Comparison of ENCODE assay signal across 18 mouse cellular contexts in the genomic region with DNA sequence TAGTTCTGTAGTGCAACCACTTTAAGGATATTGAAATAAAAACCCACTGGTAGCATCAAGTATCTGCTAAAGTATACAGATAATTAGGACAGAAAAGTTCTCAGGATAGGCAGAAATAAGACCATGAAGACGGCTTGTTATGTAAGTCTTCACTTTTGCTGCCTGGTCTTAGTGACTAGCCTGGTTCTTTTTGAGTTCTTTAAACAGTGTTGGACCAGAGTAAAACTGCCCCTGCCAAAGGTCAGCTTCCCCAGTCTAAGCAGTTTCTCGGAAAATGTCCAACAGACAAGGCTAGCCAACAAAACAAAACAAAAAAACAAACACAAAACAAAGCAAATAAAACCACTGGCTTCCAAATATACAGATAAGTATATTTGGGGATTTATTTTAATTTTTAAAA.
"Had no signal": no experiment of that assay in that cellular context is flagged by ENCODE, and none has a peak within 500 bp of the region (broad histone marks: within the 10 kb centered on the region; RNA-seq: fewer than 3 reads in every experiment).

No protein-coding gene starts in this region.

- H3K4me2 ChIP-seq: intestine, embryonic 15.5 days; limb, embryonic 12.5 days; limb, embryonic 15.5 days; liver, embryonic 12.5 days; liver, embryonic 15.5 days; midbrain, embryonic 12.5 days; midbrain, embryonic 15.5 days; neural tube, embryonic 12.5 days; neural tube, embryonic 15.5 days had no signal

- H3K4me3 ChIP-seq: intestine, embryonic 15.5 days; limb, embryonic 12.5 days; limb, embryonic 15.5 days; liver, embryonic 12.5 days; liver, embryonic 15.5 days; midbrain, embryonic 12.5 days; midbrain, embryonic 15.5 days; neural tube, embryonic 12.5 days; neural tube, embryonic 15.5 days had no signal

- DNase-seq: left cerebral cortex, postnatal 4 days; lung, adult 2 months; right cerebral cortex, adult 18-20 months; right cerebral cortex, postnatal 14 days; right cerebral cortex, postnatal 4 days; thymus, adult 18-20 months; thymus, postnatal 36 days had no signal

- ATAC-seq: intestine, embryonic 15.5 days; liver, embryonic 12.5 days; midbrain, embryonic 15.5 days had no signal

- H3K9me3 ChIP-seq: intestine, embryonic 15.5 days; limb, embryonic 12.5 days; limb, embryonic 15.5 days; liver, embryonic 12.5 days; liver, embryonic 15.5 days; midbrain, embryonic 12.5 days; midbrain, embryonic 15.5 days; neural tube, embryonic 12.5 days; neural tube, embryonic 15.5 days had no signal

- H3K9ac ChIP-seq: intestine, embryonic 15.5 days; limb, embryonic 12.5 days; limb, embryonic 15.5 days; liver, embryonic 12.5 days; liver, embryonic 15.5 days; midbrain, embryonic 12.5 days; midbrain, embryonic 15.5 days; neural tube, embryonic 12.5 days; neural tube, embryonic 15.5 days had no signal

- H3K27ac ChIP-seq: intestine, embryonic 15.5 days; kidney, postnatal 0 days; limb, embryonic 12.5 days; limb, embryonic 15.5 days; liver, embryonic 12.5 days; liver, embryonic 15.5 days; macrophage; midbrain, embryonic 12.5 days; midbrain, embryonic 15.5 days; neural tube, embryonic 12.5 days; neural tube, embryonic 15.5 days had no signal

- H3K36me3 ChIP-seq: intestine, embryonic 15.5 days; limb, embryonic 12.5 days; limb, embryonic 15.5 days; liver, embryonic 12.5 days; liver, embryonic 15.5 days; midbrain, embryonic 12.5 days; midbrain, embryonic 15.5 days; neural tube, embryonic 12.5 days; neural tube, embryonic 15.5 days had no signal

- H3K27me3 ChIP-seq: intestine, embryonic 15.5 days; limb, embryonic 12.5 days; limb, embryonic 15.5 days; liver, embryonic 12.5 days; liver, embryonic 15.5 days; midbrain, embryonic 15.5 days; neural tube, embryonic 12.5 days; neural tube, embryonic 15.5 days had no signal

- H3K4me1 ChIP-seq: intestine, embryonic 15.5 days; limb, embryonic 12.5 days; limb, embryonic 15.5 days; liver, embryonic 12.5 days; liver, embryonic 15.5 days; midbrain, embryonic 12.5 days; midbrain, embryonic 15.5 days; neural tube, embryonic 12.5 days; neural tube, embryonic 15.5 days had no signal
